Mouse (Mus musculus): ENCODE measurements around the gene Cacna1d.

GRCm38 (mm10) chr14:30424638-30425037 lies 66.6 kb downstream of the Cacna1d start:
- TF ChIP-seq EP300 (IDR thresholded peaks at IDR 0.05; ENCODE audit: low read depth): no peak
- no peak for TF ChIP-seq CTCF (IDR thresholded peaks at IDR 0.05; ENCODE audit: low read depth)

Measured in heart, postnatal 0 days (tissue).